Mouse (Mus musculus) lung, postnatal 0 days (tissue): ENCODE measurements around the gene Zfp804b.

ENCODE experiments used
- CTCF ChIP-seq: IDR thresholded peaks from 2 replicates; pipeline ENCODE4 v1.5.1; 2016; ENCODE audit warnings: antibody characterized with exemption, mild to moderate bottlenecking
- EP300 ChIP-seq: IDR thresholded peaks from 2 replicates; pipeline ENCODE4 v1.6.1; 2016; ENCODE audit warnings: antibody characterized with exemption, mild to moderate bottlenecking, control low read depth

- TF ChIP-seq CTCF (no peak), EP300 (no peak)
Measured at GRCm38 (mm10) chr5:6795396-6795795, 549.2 kb downstream of the Zfp804b start.
